Mouse (Mus musculus) cerebellum, adult 2 months (tissue): Measurements from ENCODE around the gene Tmem121b. TPM values are rescaled to one million over a fixed set of nuclear protein-coding genes. Genes with fewer than 3 reads are reported as not detected.

ENCODE experiments used
- DNase-seq, 2 experiments: peaks; one replicate each; pipeline ENCODE4 v3.0.0; 2021
- H3K27ac ChIP-seq: fragments of 200-500 bp; 2 replicates; pipeline ENCODE4 v1.5.1; 2012; ENCODE audit warnings: low read length, control low read depth, inconsistent platforms; ENCODE audit not compliant: insufficient read depth
- H3K27me3 ChIP-seq: fragments of 200-500 bp; 2 replicates; pipeline ENCODE4 v1.6.1; 2012; ENCODE audit warnings: inconsistent platforms, mild to moderate bottlenecking, low read length, moderate library complexity; ENCODE audit not compliant: control insufficient read depth, insufficient read depth
- H3K4me1 ChIP-seq: fragments of 200-500 bp; 2 replicates; pipeline ENCODE4 v1.6.1; 2011; ENCODE audit warnings: low read length; ENCODE audit not compliant: control insufficient read depth, insufficient read depth
- H3K4me3 ChIP-seq: fragments of 200-500 bp; replicated peaks from 2 replicates; pipeline ENCODE3; 2011; ENCODE audit warnings: mild to moderate bottlenecking, low read depth, low read length, control low read depth; ENCODE audit not compliant: insufficient read depth
- CTCF ChIP-seq: fragments of 200-500 bp; IDR thresholded peaks from 2 replicates; pipeline ENCODE4 v1.5.1; 2011; ENCODE audit warnings: low read depth, mild to moderate bottlenecking, control low read depth, low read length, moderate library complexity, borderline replicate concordance; ENCODE audit not compliant: insufficient read depth
- POLR2A ChIP-seq: fragments of 200-500 bp; IDR thresholded peaks from 2 replicates; pipeline ENCODE4 v1.6.1; 2011; ENCODE audit warnings: low read length, control low read depth, borderline replicate concordance; ENCODE audit not compliant: insufficient read depth
- WGBS: fragments of 180-500 bp; shearing (Covaris S2); methylation state at CpG from one replicate; pipeline ENCODE4 v1.1.7; 2018; 5-methylcytosine and 5-hydroxymethylcytosine counted together
- polyA plus RNA-seq: library from polyadenylated mRNA; depleted of rRNA; stranded (reverse); fragments of >200 nt; gene quantifications from 2 replicates; pipeline ENCODE4 v1.2.3, GENCODE M21; 2012

The Tmem121b gene
- polyA plus RNA-seq, 1 experiment = 3.7 TPM

DNA sequence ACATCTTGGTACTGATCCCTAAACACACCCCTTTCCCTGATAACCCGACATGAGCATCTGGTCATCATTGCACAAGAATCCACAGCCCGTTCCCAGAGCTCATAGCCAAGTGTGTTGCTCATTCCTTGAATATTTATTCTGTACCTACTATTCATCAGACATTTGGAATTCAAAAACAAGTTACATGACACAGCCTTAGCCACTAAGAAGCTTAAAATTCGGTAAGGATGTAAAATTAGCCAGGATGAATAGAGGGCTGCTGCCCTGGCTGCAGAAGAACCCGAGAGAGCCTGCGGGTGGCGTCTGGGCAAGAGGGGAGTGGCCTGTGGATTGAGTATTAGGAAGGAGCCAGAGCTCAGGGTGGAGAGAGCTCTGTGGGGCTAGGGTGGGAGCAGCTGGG, 10.9 kb downstream of the Tmem121b start:
- 32% methylated on average over 6 of the region's 6 CpGs for WGBS
- no peaks in the 10 kb centered on the region; the same call in 1 of the 2 replicates for H3K4me1 ChIP-seq
- DNase-seq = no peak
- no peaks in the 10 kb centered on the region for H3K27me3 ChIP-seq
- TF ChIP-seq POLR2A (no peak), CTCF (no peak)
- no peak overlapping the region for H3K27ac ChIP-seq
- H3K4me3 ChIP-seq = no peak overlapping the region

DNA sequence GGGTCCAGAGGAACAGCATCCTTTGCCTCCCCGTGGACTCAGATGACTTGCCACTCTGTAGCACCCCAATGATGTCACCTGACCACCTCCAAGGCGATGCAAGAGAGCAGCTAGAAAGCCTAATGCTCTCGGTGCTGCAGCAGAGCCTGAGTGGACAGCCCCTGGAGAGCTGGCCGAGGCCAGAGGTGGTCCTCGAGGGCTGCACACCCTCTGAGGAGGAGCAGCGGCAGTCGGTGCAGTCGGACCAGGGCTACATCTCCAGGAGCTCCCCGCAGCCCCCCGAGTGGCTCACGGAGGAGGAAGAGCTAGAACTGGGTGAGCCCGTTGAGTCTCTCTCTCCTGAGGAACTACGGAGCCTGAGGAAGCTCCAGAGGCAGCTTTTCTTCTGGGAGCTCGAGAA, 11.6 kb downstream of the Tmem121b start:
- DNase-seq = no peak
- Histone ChIP-seq H3K4me3 (no peak overlapping the region), H3K27me3 (no peaks in the 10 kb centered on the region), H3K4me1 (no peaks in the 10 kb centered on the region; the same call in 1 of the 2 replicates), H3K27ac (no peak overlapping the region)
- 92% methylated on average over 14 of the region's 14 CpGs for WGBS
- no peak for TF ChIP-seq CTCF
- TF ChIP-seq POLR2A = no peak

DNA sequence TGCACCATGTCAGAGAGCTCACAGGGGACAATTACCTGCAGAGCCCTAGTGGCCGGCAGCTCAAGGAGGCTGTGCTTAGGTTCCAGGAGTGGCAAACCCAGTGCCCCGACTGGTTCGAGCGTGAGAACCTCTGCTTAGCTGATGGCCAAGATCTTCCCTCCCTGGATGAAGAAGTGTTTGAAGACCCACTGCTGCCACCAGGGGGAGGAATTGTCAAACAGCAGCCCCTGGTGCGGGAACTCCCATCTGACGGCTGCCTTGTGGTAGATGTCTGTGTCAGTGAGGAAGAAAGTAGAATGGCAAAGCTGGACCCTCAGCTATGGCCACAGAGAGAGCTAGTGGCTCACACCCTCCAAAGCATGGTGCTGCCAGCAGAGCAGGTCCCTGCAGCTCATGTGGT, 12.1 kb downstream of the Tmem121b start:
- no peak for TF ChIP-seq CTCF
- H3K4me1 ChIP-seq = no peaks in the 10 kb centered on the region; the same call in 1 of the 2 replicates
- WGBS = 91% methylated on average over 6 of the region's 6 CpGs
- no peak overlapping the region for H3K4me3 ChIP-seq
- no peak for DNase-seq
- H3K27me3 ChIP-seq = no peaks in the 10 kb centered on the region
- H3K27ac ChIP-seq = no peak overlapping the region

DNA sequence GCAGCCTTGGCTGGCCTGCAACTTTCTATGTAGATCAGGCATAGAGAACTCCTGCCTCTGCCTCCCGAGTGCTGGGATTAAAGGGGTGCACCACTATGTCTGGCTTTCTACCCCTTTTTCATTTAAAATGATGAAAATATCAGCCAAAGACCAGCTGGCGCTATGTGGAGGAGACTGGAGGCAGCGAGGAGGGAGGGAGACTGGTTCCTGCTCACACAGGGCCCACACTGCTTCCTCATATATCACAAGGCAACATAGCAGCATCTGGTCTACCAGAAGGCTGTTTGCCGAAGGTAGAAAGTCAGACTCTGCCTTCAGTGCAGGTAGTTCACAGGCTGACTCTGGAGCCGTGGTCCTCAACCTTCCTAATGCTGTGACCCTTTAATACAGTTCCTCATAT, 13.2 kb downstream of the Tmem121b start:
- H3K27me3 ChIP-seq = no peaks in the 10 kb centered on the region
- no peaks in the 10 kb centered on the region; the same call in 1 of the 2 replicates for H3K4me1 ChIP-seq
- no peak overlapping the region for H3K4me3 ChIP-seq
- no peak for DNase-seq
- H3K27ac ChIP-seq = no peak overlapping the region
- WGBS = 94% methylated on average over 5 of the region's 5 CpGs
- TF ChIP-seq POLR2A (no peak), CTCF (no peak)

DNA sequence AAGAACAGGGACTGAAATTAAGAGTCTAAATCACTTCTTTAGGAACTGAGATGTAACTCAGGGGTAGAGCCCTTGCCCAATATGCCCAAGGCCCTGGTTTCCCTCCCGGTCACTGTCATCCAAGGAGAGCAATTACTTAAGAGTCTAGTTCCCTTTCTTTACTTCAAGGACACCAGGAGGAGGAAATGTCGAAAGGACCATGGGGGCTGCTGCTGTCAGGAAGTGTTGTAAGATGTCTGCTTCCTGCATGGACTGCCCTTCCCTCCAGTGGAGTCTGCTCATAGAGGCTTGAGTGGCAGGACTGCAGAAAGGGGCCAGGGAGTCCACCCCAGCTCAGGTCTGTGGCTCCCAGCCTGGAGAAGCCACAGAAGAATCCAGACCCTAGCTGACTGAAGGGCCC, 14.3 kb downstream of the Tmem121b start:
- Histone ChIP-seq H3K4me1 (no peaks in the 10 kb centered on the region; the same call in 1 of the 2 replicates), H3K27ac (no peak overlapping the region), H3K4me3 (no peak overlapping the region), H3K27me3 (no peaks in the 10 kb centered on the region)
- WGBS = 98% methylated on average over 2 of the region's 2 CpGs
- no peak for TF ChIP-seq CTCF
- no peak for TF ChIP-seq POLR2A
- DNase-seq = no peak

DNA sequence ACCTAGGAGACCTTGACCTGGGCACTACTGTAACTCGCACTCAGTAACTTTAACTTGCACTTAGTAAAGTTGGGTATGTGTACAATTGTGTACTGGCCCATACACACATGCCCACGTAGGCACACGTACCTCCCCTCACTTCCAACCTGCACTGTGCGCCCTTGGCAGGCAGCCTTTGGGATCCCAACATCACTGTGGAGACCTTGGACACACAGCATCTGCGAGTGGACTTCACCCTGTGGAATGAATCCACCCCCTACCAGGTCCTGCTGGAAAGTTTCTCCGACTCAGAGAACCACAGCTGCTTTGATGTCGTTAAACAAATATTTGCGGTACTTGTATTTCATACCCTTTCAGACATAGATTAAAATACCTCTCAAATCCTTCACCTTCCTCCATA, 18.3 kb downstream of the Tmem121b start:
- DNase-seq = no peak
- no peak for TF ChIP-seq CTCF
- no peak for TF ChIP-seq POLR2A
- peaks cover 7% of the 10 kb centered on the region for H3K4me1 ChIP-seq
- WGBS = 79% methylated on average over 8 of the region's 8 CpGs
- no peak overlapping the region for H3K27ac ChIP-seq
- no peak overlapping the region for H3K4me3 ChIP-seq
- H3K27me3 ChIP-seq = no peaks in the 10 kb centered on the region

DNA sequence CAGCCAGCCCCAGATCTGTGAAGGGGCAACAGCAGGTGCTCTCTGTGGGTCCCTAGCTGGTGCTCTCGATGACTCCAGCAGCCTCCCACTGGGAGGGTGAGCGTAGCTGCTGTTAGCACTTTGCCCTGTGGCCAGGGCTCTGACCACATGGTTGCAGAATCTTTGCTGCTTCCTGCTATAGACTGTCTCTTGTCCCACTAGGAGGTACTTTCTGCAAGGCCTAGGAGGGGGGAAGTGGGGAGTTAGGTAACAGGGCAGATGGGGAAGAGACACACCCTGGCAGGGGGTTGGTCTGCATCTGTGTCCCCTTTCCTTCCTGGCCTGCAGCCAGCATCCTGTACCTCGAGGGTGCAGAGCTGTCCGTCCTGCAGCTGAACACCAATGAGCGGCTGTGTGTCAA, 20.2 kb downstream of the Tmem121b start:
- 16% methylated on average over 5 of the region's 5 CpGs for WGBS
- Histone ChIP-seq H3K27me3 (no peaks in the 10 kb centered on the region), H3K4me3 (no peak overlapping the region), H3K27ac (0 out of 2 replicates have a peak overlapping the region, but pooled peaks have one; percentile 16), H3K4me1 (peaks cover 7% of the 10 kb centered on the region)
- TF ChIP-seq CTCF (no peak), POLR2A (no peak)
- DNase-seq = peak in 1 of 2 experiments; percentile 23

DNA sequence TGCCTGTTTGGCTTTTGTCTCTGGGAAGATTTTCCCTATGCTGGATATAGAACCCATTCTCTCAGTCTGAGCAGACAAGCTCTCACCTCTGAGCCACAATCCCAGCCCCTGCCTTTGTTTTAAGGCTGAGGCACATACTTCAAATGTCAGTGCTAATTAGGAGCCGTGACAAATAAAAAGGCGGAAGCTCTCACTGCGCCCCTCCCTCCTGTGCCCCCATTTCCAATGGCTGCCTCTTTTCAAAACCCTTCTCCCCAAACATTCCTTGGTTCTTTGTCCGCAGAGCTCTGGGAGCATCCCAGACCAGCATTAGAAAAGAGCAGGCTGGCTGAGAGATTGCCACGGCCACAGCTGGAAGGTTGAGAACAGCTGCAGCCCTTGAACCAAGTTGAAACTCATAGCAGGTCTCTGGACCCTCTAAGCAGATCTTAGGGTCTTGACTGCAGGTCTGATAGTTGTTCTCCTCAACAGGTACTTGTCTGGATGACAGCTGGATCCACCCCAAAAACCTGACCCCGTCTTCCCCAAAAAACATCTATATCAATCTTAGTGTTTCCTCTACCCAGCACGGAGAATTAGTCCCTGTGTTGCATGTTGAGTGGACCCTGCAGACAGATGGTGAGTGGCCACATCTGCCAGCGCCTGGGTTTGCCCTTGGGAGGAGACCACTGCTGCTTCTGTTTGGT, 21.0 kb downstream of the Tmem121b start:
- TF ChIP-seq CTCF = no peak
- no peak for TF ChIP-seq POLR2A
- 41% methylated on average over 8 of the region's 8 CpGs for WGBS
- Histone ChIP-seq H3K27ac (peak overlapping the region; percentile 39; the same call in 1 of the 2 replicates), H3K4me3 (no peak overlapping the region), H3K4me1 (peaks cover 7% of the 10 kb centered on the region), H3K27me3 (no peaks in the 10 kb centered on the region)
- no peak for DNase-seq
